Mouse (Mus musculus): ENCODE measurements at regions not wholly inside any gene's neighbourhood (a gene's known extent, or its start where the extent isn't known, plus 50 kb on each side); places are given as distances from the start of the nearest gene placed in this dataset.

- Histone ChIP-seq H3K9ac (ENCODE audit: control insufficient read depth, low read depth, low read length, poor library complexity, severe bottlenecking) (no peak overlapping the region), H3K4me1 (ENCODE audit: control insufficient read depth in 1 of 2, insufficient read depth in 2 of 2, low read length in 2 of 2) (peaks cover 0 to 7% of the 10 kb centered on the region in 2 experiments; a peak in 3 of 4 replicates), H3K36me3 (ENCODE audit: control insufficient read depth in 1 of 2, insufficient read depth in 2 of 2, low read length in 2 of 2) (peaks cover 0 to 12% of the 10 kb centered on the region in 2 experiments; a peak in 2 of 4 replicates), H3K27ac (ENCODE audit: control insufficient read depth, low read depth, low read length) (no peak overlapping the region), H3K79me2 (ENCODE audit: control insufficient read depth, insufficient read depth, low read length, poor library complexity) (peaks cover 2% of the 10 kb centered on the region; the same call in 1 of the 2 replicates), H3K27me3 (ENCODE audit: control insufficient read depth in 1 of 2, insufficient read depth in 2 of 2, low read length in 2 of 2) (no peaks in the 10 kb centered on the region), H3K9me3 (replicated peaks; ENCODE audit: insufficient read depth, low read length) (no peaks in the 10 kb centered on the region), H3K4me3 (ENCODE audit: control insufficient read depth in 1 of 2, insufficient read depth in 1 of 2, low read depth in 2 of 2, low read length in 2 of 2) (no peak overlapping the region)
- no peak for DNase-seq (ENCODE audit: low read depth, low spot score)
- TF ChIP-seq ETS1 (IDR thresholded peaks at IDR 0.05; ENCODE audit: low read depth, low read length) (no peak), ZC3H11A (IDR thresholded peaks at IDR 0.05; ENCODE audit: low read depth, low read length) (no peak), ELF1 (IDR thresholded peaks at IDR 0.05; ENCODE audit: low read depth, low read length) (no peak), RAD21 (IDR thresholded peaks at IDR 0.05; ENCODE audit: low read depth, low read length) (no peak), CTCF (IDR thresholded peaks at IDR 0.05 in 2 of 3, conservative IDR thresholded peaks at IDR 0.05 in 1 of 3; ENCODE audit: control insufficient read depth in 1 of 3, insufficient read depth in 1 of 3, low read depth in 2 of 3, low read length in 3 of 3, poor library complexity in 1 of 3, severe bottlenecking in 1 of 3) (no peak), RCOR1 (IDR thresholded peaks at IDR 0.05; ENCODE audit: low read depth, low read length) (no peak), GABPA (IDR thresholded peaks at IDR 0.05; ENCODE audit: low read depth, low read length) (no peak), TCF12 (IDR thresholded peaks at IDR 0.05; ENCODE audit: low read depth, low read length) (no peak), USF1 (IDR thresholded peaks at IDR 0.05; ENCODE audit: low read depth, low read length) (no peak), USF2 (IDR thresholded peaks at IDR 0.05; ENCODE audit: borderline replicate concordance in 1 of 2, insufficient read depth in 1 of 2, low read depth in 1 of 2, low read length in 2 of 2) (no peak), BHLHE40 (IDR thresholded peaks at IDR 0.05; ENCODE audit: borderline replicate concordance, low read depth, low read length) (no peak), MYC (IDR thresholded peaks at IDR 0.05; ENCODE audit: low read depth, low read length) (no peak), E2F4 (IDR thresholded peaks at IDR 0.05; ENCODE audit: borderline replicate concordance, low read depth, low read length) (no peak), TAL1 (IDR thresholded peaks at IDR 0.05; ENCODE audit: low read length) (no peak), NELFE (IDR thresholded peaks at IDR 0.05; ENCODE audit: low read depth, low read length) (no peak), CHD2 (IDR thresholded peaks at IDR 0.05; ENCODE audit: low read length) (no peak), POLR2AphosphoS2 (IDR thresholded peaks at IDR 0.05; ENCODE audit: low read length) (no peak)
Measured at GRCm38 (mm10) chr2:57178056-57178455, 54.3 kb upstream of the Nr4a2 start.

GRCm38 (mm10) chr2:57176547-57176946 is 52.7 kb upstream of the Nr4a2 start:
- H3K27me3 ChIP-seq (ENCODE audit: control insufficient read depth in 1 of 2, insufficient read depth in 2 of 2, low read length in 2 of 2) = no peaks in the 10 kb centered on the region
- TF ChIP-seq TBP (IDR thresholded peaks at IDR 0.05; ENCODE audit: low read depth, low read length) (no peak), TCF12 (IDR thresholded peaks at IDR 0.05; ENCODE audit: low read depth, low read length) (no peak), ZKSCAN1 (IDR thresholded peaks at IDR 0.05; ENCODE audit: low read depth, low read length) (no peak), MYB (IDR thresholded peaks at IDR 0.05; ENCODE audit: low read depth, low read length) (no peak), MYC (IDR thresholded peaks at IDR 0.05; ENCODE audit: low read depth, low read length) (no peak), RAD21 (IDR thresholded peaks at IDR 0.05; ENCODE audit: low read depth, low read length) (no peak)
- no peak for DNase-seq (ENCODE audit: low read depth, low spot score)
- H3K4me1 ChIP-seq (ENCODE audit: control insufficient read depth in 1 of 2, insufficient read depth in 2 of 2, low read length in 2 of 2) = peaks cover 0 to 7% of the 10 kb centered on the region in 2 experiments; a peak in 3 of 4 replicates
- H3K27ac ChIP-seq (ENCODE audit: control insufficient read depth, low read depth, low read length) = no peak overlapping the region
- no peak overlapping the region for H3K9ac ChIP-seq (ENCODE audit: control insufficient read depth, low read depth, low read length, poor library complexity, severe bottlenecking)
- H3K9me3 ChIP-seq (replicated peaks; ENCODE audit: insufficient read depth, low read length) = no peaks in the 10 kb centered on the region
- H3K79me2 ChIP-seq (ENCODE audit: control insufficient read depth, insufficient read depth, low read length, poor library complexity) = no peaks in the 10 kb centered on the region; the same call in 1 of the 2 replicates
- peaks cover 0 to 12% of the 10 kb centered on the region in 2 experiments; a peak in 2 of 4 replicates for H3K36me3 ChIP-seq (ENCODE audit: control insufficient read depth in 1 of 2, insufficient read depth in 2 of 2, low read length in 2 of 2)
- H3K4me3 ChIP-seq (ENCODE audit: control insufficient read depth in 1 of 2, insufficient read depth in 1 of 2, low read depth in 2 of 2, low read length in 2 of 2) = no peak overlapping the region
